Mouse (Mus musculus) ES-Bruce4 (cell line): ENCODE data around the gene Irs1.

ENCODE experiments used
- CTCF ChIP-seq: IDR thresholded peaks from one replicate; pipeline ENCODE4 v1.8.1; 2011; ENCODE audit warnings: low read depth, low read length
- EP300 ChIP-seq: IDR thresholded peaks from 2 replicates; pipeline ENCODE4 v1.6.1; 2011; ENCODE audit warnings: low read depth, low read length; ENCODE audit not compliant: insufficient read depth

GRCm38 (mm10) chr1:82220673-82221396 is 70.4 kb downstream of the Irs1 start:
- TF ChIP-seq EP300 = no peak
- no peak for TF ChIP-seq CTCF
